ENCODE assay signal across 8 mouse cellular contexts in genomic region chr17:70738168-70738854, GRCm38 (mm10).
A peak's percentile ranks its signal among the peaks of the same experiment; 100 is the strongest.
DNase-seq lines count a peak whose midpoint lies in the region; ATAC-seq and TF ChIP-seq lines count a peak whose summit lies in the region.

No protein-coding gene starts in this region.

- 8% methylated on average over 17 of the region's 17 CpGs for WGBS in bone marrow, adult 2 months
- WGBS in forebrain, embryonic 10.5 days, result 1% methylated on average over 17 of the region's 17 CpGs
- under 1% methylated on average over 17 of the region's 17 CpGs for WGBS in heart, embryonic 16.5 days
- WGBS in liver, embryonic 13.5 days (ENCODE audit: insufficient replicate concordance), result 3% methylated on average over 17 of the region's 17 CpGs
- WGBS in stomach, embryonic 16.5 days, result under 1% methylated on average over 17 of the region's 17 CpGs

- H3K4me3 ChIP-seq in bone marrow, adult 2 months (replicated peaks; ENCODE audit: control insufficient read depth, low read depth, low read length), result no peak overlapping the region
- H3K4me3 ChIP-seq in forebrain, embryonic 10.5 days, result peak overlapping the region; percentile 39
- H3K4me3 ChIP-seq in heart, embryonic 16.5 days (ENCODE audit: low read length), result peak overlapping the region; percentile 47
- 0 out of 2 replicates have a peak overlapping the region, but pooled peaks have one; percentile 10 for H3K4me3 ChIP-seq in liver, embryonic 13.5 days (replicated peaks)
- H3K4me3 ChIP-seq in stomach, embryonic 16.5 days (replicated peaks; ENCODE audit: low read length), result peak overlapping the region; percentile 32

- no peaks in the 10 kb centered on the region for H3K4me1 ChIP-seq in bone marrow, adult 2 months (ENCODE audit: control insufficient read depth, insufficient read depth, low read length)
- peaks cover 26% of the 10 kb centered on the region for H3K4me1 ChIP-seq in forebrain, embryonic 10.5 days
- H3K4me1 ChIP-seq in heart, embryonic 16.5 days (ENCODE audit: control insufficient read depth, insufficient read depth, low read length), result peaks cover 12% of the 10 kb centered on the region; the same call in 1 of the 2 replicates
- peaks cover 5% of the 10 kb centered on the region for H3K4me1 ChIP-seq in liver, embryonic 13.5 days (replicated peaks)
- peaks cover 21% of the 10 kb centered on the region for H3K4me1 ChIP-seq in stomach, embryonic 16.5 days (ENCODE audit: control insufficient read depth, insufficient read depth, low read length)

- peak overlapping the region; percentile 78 for H3K4me2 ChIP-seq in heart, embryonic 16.5 days (ENCODE audit: low read depth, low read length)
- H3K4me2 ChIP-seq in liver, embryonic 13.5 days, result peak overlapping the region; percentile 41
- H3K4me2 ChIP-seq in stomach, embryonic 16.5 days (ENCODE audit: low read depth, low read length), result peak overlapping the region; percentile 58

- H3K27me3 ChIP-seq in forebrain, embryonic 10.5 days (ENCODE audit: poor library complexity, severe bottlenecking), result no peaks in the 10 kb centered on the region
- H3K27me3 ChIP-seq in heart, embryonic 16.5 days (ENCODE audit: control insufficient read depth, insufficient read depth, low read length), result no peaks in the 10 kb centered on the region
- no peaks in the 10 kb centered on the region for H3K27me3 ChIP-seq in liver, embryonic 13.5 days
- H3K27me3 ChIP-seq in stomach, embryonic 16.5 days (ENCODE audit: control insufficient read depth, insufficient read depth, low read length), result no peaks in the 10 kb centered on the region

- no peak overlapping the region for H3K27ac ChIP-seq in bone marrow, adult 2 months (ENCODE audit: control insufficient read depth, insufficient read depth, low read depth, low read length, poor library complexity)
- H3K27ac ChIP-seq in forebrain, embryonic 10.5 days, result peak overlapping the region; percentile 86
- H3K27ac ChIP-seq in heart, embryonic 16.5 days (ENCODE audit: low read length), result peak overlapping the region; percentile 80
- no peak overlapping the region for H3K27ac ChIP-seq in liver, embryonic 13.5 days
- peak overlapping the region; percentile 89 for H3K27ac ChIP-seq in stomach, embryonic 16.5 days (ENCODE audit: low read length)

- peak; percentile 86 for ATAC-seq in heart, embryonic 16.5 days (replicated peaks; ENCODE audit: extremely low read depth, insufficient read depth, low FRiP score)
- peak; percentile 65 for ATAC-seq in liver, embryonic 13.5 days (ENCODE audit: low read depth)
- ATAC-seq in stomach, embryonic 16.5 days (ENCODE audit: insufficient read depth, low FRiP score), result peak; percentile 89

- H3K9ac ChIP-seq in heart, embryonic 16.5 days (ENCODE audit: low read length), result peak overlapping the region; percentile 54
- H3K9ac ChIP-seq in liver, embryonic 13.5 days, result no peak overlapping the region
- H3K9ac ChIP-seq in stomach, embryonic 16.5 days (ENCODE audit: low read length), result peak overlapping the region; percentile 54

- TF ChIP-seq POLR2A in bone marrow, adult 2 months (IDR thresholded peaks at IDR 0.05; ENCODE audit: borderline replicate concordance, control insufficient read depth, low read depth, low read length), result no peak

- TF ChIP-seq CTCF in bone marrow, adult 2 months (IDR thresholded peaks at IDR 0.05; ENCODE audit: control insufficient read depth, insufficient read depth, low read length), result peak; percentile 72

- no peaks in the 10 kb centered on the region for H3K36me3 ChIP-seq in forebrain, embryonic 10.5 days (replicated peaks)
- H3K36me3 ChIP-seq in heart, embryonic 16.5 days (ENCODE audit: control insufficient read depth, insufficient read depth), result no peaks in the 10 kb centered on the region
- H3K36me3 ChIP-seq in liver, embryonic 13.5 days, result no peaks in the 10 kb centered on the region
- H3K36me3 ChIP-seq in stomach, embryonic 16.5 days (ENCODE audit: control insufficient read depth, insufficient read depth, low read length), result no peaks in the 10 kb centered on the region

- H3K9me3 ChIP-seq in forebrain, embryonic 10.5 days, result no peaks in the 10 kb centered on the region; the same call in 1 of the 2 replicates
- no peaks in the 10 kb centered on the region for H3K9me3 ChIP-seq in heart, embryonic 16.5 days (replicated peaks; ENCODE audit: control insufficient read depth, low read length)
- no peaks in the 10 kb centered on the region for H3K9me3 ChIP-seq in liver, embryonic 13.5 days (replicated peaks)
- H3K9me3 ChIP-seq in stomach, embryonic 16.5 days (replicated peaks; ENCODE audit: control insufficient read depth, low read length), result no peaks in the 10 kb centered on the region

- peak; percentile 68 to 72 for DNase-seq in B cell, adult 2 months
- DNase-seq in forebrain, embryonic 10.5 days (ENCODE audit: extremely low spot score, low spot score), result peak; percentile 91
- DNase-seq in kidney, postnatal 14 days, result peak; percentile 93
- DNase-seq in liver, embryonic 13.5 days, result peak; percentile 30
- DNase-seq in natural killer cell, adult 2 months (ENCODE audit: low spot score in 2 of 2), result peak; percentile 21 to 50

Comparison
In these comparisons a context has a peak if more than half of its experiments do, and no peak if none do; other contexts are left out.
1. DNase-seq: peak in every context shown above with its lines; median percentile 93 in kidney, postnatal 14 days; 91 in forebrain, embryonic 10.5 days; 70 in B cell, adult 2 months; 36 in natural killer cell, adult 2 months; 30 in liver, embryonic 13.5 days.
2. H3K27ac ChIP-seq: peak in forebrain, embryonic 10.5 days (single experiment), heart, embryonic 16.5 days (single experiment) and stomach, embryonic 16.5 days (single experiment); none in bone marrow, adult 2 months (single experiment) and liver, embryonic 13.5 days (single experiment).
3. Peak in every context shown above with its lines, with median percentiles within 50 percentile points of each other: ATAC-seq and H3K4me2 ChIP-seq.